ENCODE assay signal across 26 mouse cellular contexts in genomic region chr2:77527616-77528015, GRCm38 (mm10).
DNase-seq lines count a peak whose midpoint lies in the region; ATAC-seq lines count a peak whose summit lies in the region.
"Had no signal": no experiment of that assay in that cellular context is flagged by ENCODE, and none has a peak within 500 bp of the region (broad histone marks: within the 10 kb centered on the region; RNA-seq: fewer than 3 reads in every experiment).

No protein-coding gene starts in this region.

- no peaks in the 10 kb centered on the region for H3K9me3 ChIP-seq in heart, embryonic 10.5 days
- no peaks in the 10 kb centered on the region for H3K9me3 ChIP-seq in heart, embryonic 11.5 days (replicated peaks; ENCODE audit: control insufficient read depth, low read length)
- no peaks in the 10 kb centered on the region for H3K9me3 ChIP-seq in heart, embryonic 16.5 days (replicated peaks; ENCODE audit: control insufficient read depth, low read length)
- no peaks in the 10 kb centered on the region for H3K9me3 ChIP-seq in intestine, embryonic 16.5 days (ENCODE audit: control insufficient read depth, low read length)
- no peaks in the 10 kb centered on the region for H3K9me3 ChIP-seq in hindbrain, embryonic 14.5 days (ENCODE audit: control insufficient read depth, low read length)
- H3K9me3 ChIP-seq: embryonic facial prominence, embryonic 12.5 days; forebrain, embryonic 15.5 days; hindbrain, embryonic 12.5 days; limb, embryonic 13.5 days; lung, embryonic 15.5 days; midbrain, embryonic 10.5 days; midbrain, embryonic 15.5 days; neural tube, embryonic 15.5 days had no signal

- no peak overlapping the region for H3K4me2 ChIP-seq in heart, embryonic 11.5 days
- H3K4me2 ChIP-seq in heart, embryonic 16.5 days (ENCODE audit: low read depth, low read length): no peak overlapping the region; the same call in 1 of the 2 replicates
- H3K4me2 ChIP-seq in intestine, embryonic 16.5 days (ENCODE audit: low read depth, low read length): no peak overlapping the region
- H3K4me2 ChIP-seq in hindbrain, embryonic 14.5 days (replicated peaks): no peak overlapping the region
- H3K4me2 ChIP-seq: embryonic facial prominence, embryonic 12.5 days; forebrain, embryonic 15.5 days; hindbrain, embryonic 12.5 days; limb, embryonic 13.5 days; liver, embryonic 11.5 days; lung, embryonic 15.5 days; midbrain, embryonic 15.5 days; neural tube, embryonic 15.5 days had no signal

- H3K4me1 ChIP-seq in heart, embryonic 10.5 days: peaks cover 18% of the 10 kb centered on the region
- H3K4me1 ChIP-seq in heart, embryonic 11.5 days (ENCODE audit: control insufficient read depth, insufficient read depth, low read length): peaks cover 6% of the 10 kb centered on the region; the same call in 1 of the 2 replicates
- H3K4me1 ChIP-seq in heart, embryonic 16.5 days (ENCODE audit: control insufficient read depth, insufficient read depth, low read length): peaks cover 19% of the 10 kb centered on the region
- H3K4me1 ChIP-seq in intestine, embryonic 16.5 days (ENCODE audit: control insufficient read depth, insufficient read depth, low read length): no peaks in the 10 kb centered on the region
- no peaks in the 10 kb centered on the region for H3K4me1 ChIP-seq in hindbrain, embryonic 14.5 days (replicated peaks; ENCODE audit: control insufficient read depth, insufficient read depth, low read length)
- H3K4me1 ChIP-seq: embryonic facial prominence, embryonic 12.5 days; forebrain, embryonic 15.5 days; hindbrain, embryonic 12.5 days; limb, embryonic 13.5 days; midbrain, embryonic 10.5 days; midbrain, embryonic 15.5 days; neural tube, embryonic 15.5 days had no signal

- H3K4me3 ChIP-seq in heart, embryonic 10.5 days: no peak overlapping the region
- no peak overlapping the region for H3K4me3 ChIP-seq in heart, embryonic 11.5 days (ENCODE audit: low read depth, low read length)
- no peak overlapping the region for H3K4me3 ChIP-seq in heart, embryonic 16.5 days (ENCODE audit: low read length)
- H3K4me3 ChIP-seq in intestine, embryonic 16.5 days (ENCODE audit: low read length): no peak overlapping the region
- no peak overlapping the region for H3K4me3 ChIP-seq in hindbrain, embryonic 14.5 days (replicated peaks; ENCODE audit: low read length)
- H3K4me3 ChIP-seq: embryonic facial prominence, embryonic 12.5 days; forebrain, embryonic 15.5 days; hindbrain, embryonic 12.5 days; limb, embryonic 13.5 days; lung, embryonic 15.5 days; midbrain, embryonic 10.5 days; midbrain, embryonic 15.5 days; neural tube, embryonic 15.5 days had no signal

- DNase-seq in heart, embryonic 10.5 days (ENCODE audit: low spot score): no peak
- DNase-seq in heart, adult 9 months (ENCODE audit: low spot score in 2 of 2): no peak
- DNase-seq in skeletal muscle tissue, adult 2 months (ENCODE audit: low read depth, low spot score): peak; percentile 60
- DNase-seq in hindbrain, embryonic 14.5 days (ENCODE audit: low spot score): no peak
- DNase-seq: adrenal gland, postnatal 25 days; cerebellum, adult 11-12 months; cerebellum, adult 9-11 months; embryo, embryonic 11 days; gastrocnemius, postnatal 10 days; kidney, adult 18-20 months; kidney, postnatal 4 days; right cerebral cortex, postnatal 4 days; thymus, postnatal 4 days had no signal

- WGBS in heart, embryonic 10.5 days: 50% methylated on average over 6 of the region's 6 CpGs
- 48% methylated on average over 6 of the region's 6 CpGs for WGBS in heart, embryonic 11.5 days (ENCODE audit: insufficient replicate concordance)
- whole genome bisulfite sequencing in heart, embryonic 16.5 days: 36% methylated on average over 6 of the region's 6 CpGs
- WGBS in intestine, embryonic 16.5 days: 44% methylated on average over 6 of the region's 6 CpGs
- WGBS in hindbrain, embryonic 14.5 days: 89% methylated on average over 6 of the region's 6 CpGs

- H3K9ac ChIP-seq in heart, embryonic 11.5 days (ENCODE audit: low read depth, low read length): no peak overlapping the region
- no peak overlapping the region for H3K9ac ChIP-seq in heart, embryonic 16.5 days (ENCODE audit: low read length)
- no peak overlapping the region for H3K9ac ChIP-seq in intestine, embryonic 16.5 days (ENCODE audit: low read depth, low read length)
- H3K9ac ChIP-seq in hindbrain, embryonic 14.5 days: no peak overlapping the region
- H3K9ac ChIP-seq: embryonic facial prominence, embryonic 12.5 days; forebrain, embryonic 15.5 days; hindbrain, embryonic 12.5 days; limb, embryonic 13.5 days; lung, embryonic 15.5 days; midbrain, embryonic 15.5 days; neural tube, embryonic 15.5 days had no signal

- H3K27me3 ChIP-seq in heart, embryonic 10.5 days (ENCODE audit: insufficient read depth, poor library complexity, severe bottlenecking): no peaks in the 10 kb centered on the region
- H3K27me3 ChIP-seq in heart, embryonic 11.5 days (ENCODE audit: control insufficient read depth, insufficient read depth, low read length): no peaks in the 10 kb centered on the region
- H3K27me3 ChIP-seq in heart, embryonic 16.5 days (ENCODE audit: control insufficient read depth, insufficient read depth, low read length): no peaks in the 10 kb centered on the region
- H3K27me3 ChIP-seq in intestine, embryonic 16.5 days (replicated peaks; ENCODE audit: control insufficient read depth, insufficient read depth, low read length): no peaks in the 10 kb centered on the region
- no peaks in the 10 kb centered on the region for H3K27me3 ChIP-seq in hindbrain, embryonic 14.5 days (ENCODE audit: control insufficient read depth, insufficient read depth, low read length)
- H3K27me3 ChIP-seq: embryonic facial prominence, embryonic 12.5 days; forebrain, embryonic 15.5 days; hindbrain, embryonic 12.5 days; limb, embryonic 13.5 days; lung, embryonic 15.5 days; midbrain, embryonic 15.5 days; neural tube, embryonic 15.5 days had no signal

- no peaks in the 10 kb centered on the region for H3K36me3 ChIP-seq in heart, embryonic 10.5 days
- H3K36me3 ChIP-seq in heart, embryonic 11.5 days (ENCODE audit: control insufficient read depth, insufficient read depth, low read length): no peaks in the 10 kb centered on the region
- no peaks in the 10 kb centered on the region for H3K36me3 ChIP-seq in heart, embryonic 16.5 days (ENCODE audit: control insufficient read depth, insufficient read depth)
- no peaks in the 10 kb centered on the region for H3K36me3 ChIP-seq in intestine, embryonic 16.5 days (ENCODE audit: control insufficient read depth, insufficient read depth, low read length)
- H3K36me3 ChIP-seq in hindbrain, embryonic 14.5 days (replicated peaks; ENCODE audit: control insufficient read depth, insufficient read depth): no peaks in the 10 kb centered on the region
- H3K36me3 ChIP-seq: embryonic facial prominence, embryonic 12.5 days; forebrain, embryonic 15.5 days; hindbrain, embryonic 12.5 days; limb, embryonic 13.5 days; lung, embryonic 15.5 days; midbrain, embryonic 10.5 days; midbrain, embryonic 15.5 days; neural tube, embryonic 15.5 days had no signal

- H3K27ac ChIP-seq in heart, embryonic 10.5 days: peak overlapping the region; percentile 56
- no peak overlapping the region for H3K27ac ChIP-seq in heart, embryonic 11.5 days (ENCODE audit: low read depth, low read length)
- H3K27ac ChIP-seq in heart, embryonic 16.5 days (ENCODE audit: low read length): peak overlapping the region; percentile 65
- no peak overlapping the region for H3K27ac ChIP-seq in intestine, embryonic 16.5 days (ENCODE audit: low read length)
- no peak overlapping the region for H3K27ac ChIP-seq in hindbrain, embryonic 14.5 days
- H3K27ac ChIP-seq: embryonic facial prominence, embryonic 12.5 days; forebrain, embryonic 15.5 days; hindbrain, embryonic 12.5 days; kidney, postnatal 0 days; limb, embryonic 13.5 days; lung, embryonic 15.5 days; midbrain, embryonic 10.5 days; midbrain, embryonic 15.5 days; neural tube, embryonic 15.5 days had no signal

- ATAC-seq in heart, embryonic 11.5 days (replicated peaks; ENCODE audit: insufficient number of reproducible peaks, low FRiP score, low TSS enrichment): no peak
- ATAC-seq in heart, embryonic 16.5 days (replicated peaks; ENCODE audit: extremely low read depth, insufficient read depth, low FRiP score): no peak
- peak; percentile 78 for ATAC-seq in intestine, embryonic 16.5 days
- no peak for ATAC-seq in hindbrain, embryonic 14.5 days (ENCODE audit: low FRiP score)
- ATAC-seq: forebrain, embryonic 15.5 days; midbrain, embryonic 15.5 days had no signal

Comparison
In these comparisons a context has a peak if more than half of its experiments do, and no peak if none do; other contexts are left out.
1. H3K27ac ChIP-seq: peak in heart, embryonic 10.5 days (single experiment) and heart, embryonic 16.5 days (single experiment); none in heart, embryonic 11.5 days (single experiment), intestine, embryonic 16.5 days (single experiment) and hindbrain, embryonic 14.5 days (single experiment).